Mouse (Mus musculus) E14TG2a.4 (cell line): ENCODE measurements around the gene Pmm2.

ENCODE experiments used
- CTCF ChIP-seq: conservative IDR thresholded peaks from 2 replicates; pipeline ENCODE4 v1.5.1; 2014; ENCODE audit warnings: low read length
- NANOG ChIP-seq: IDR thresholded peaks from 2 replicates; pipeline ENCODE4 v1.6.1; 2014; ENCODE audit warnings: borderline replicate concordance, low read length, mixed read lengths

DNA sequence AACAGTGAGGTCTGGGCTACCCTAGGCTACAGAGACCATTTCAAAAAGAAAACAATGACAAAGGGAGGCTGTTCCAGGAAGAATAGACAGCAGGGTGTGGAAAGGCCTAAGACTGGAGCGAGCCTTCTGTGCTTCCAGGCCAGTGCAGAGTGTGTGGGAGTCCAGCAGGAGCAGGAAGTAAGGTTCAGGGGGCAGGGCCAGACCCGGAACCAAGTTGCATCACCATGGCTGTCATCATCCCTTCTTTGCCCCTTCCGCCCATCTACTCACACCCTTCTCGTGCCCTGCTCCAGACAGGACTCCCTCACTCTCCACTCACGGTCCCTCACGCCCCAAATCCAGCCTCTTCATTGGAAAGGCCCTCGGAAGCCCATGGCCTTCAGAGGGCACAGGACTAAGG is 29.8 kb downstream of the Pmm2 start:
- TF ChIP-seq CTCF (no peak), NANOG (no peak)
